Mouse (Mus musculus) heart, embryonic 12.5 days (tissue): ENCODE results near the gene Gdpd5. TPM values are rescaled to one million over a fixed set of nuclear protein-coding genes. Genes with fewer than 3 reads are reported as not detected.
"Not testable (repeated sequence)": the region's sequence is repeated elsewhere in the genome, so short reads cannot be mapped to it uniquely, and the experiment has no call there.

Source experiments
- ATAC-seq: fragments of 200-750 bp; cut with Nextera tagmentation; 2 replicates; pipeline ENCODE4 v1.8.0; 2017; ENCODE audit warnings: moderate TSS enrichment, moderate library complexity; ENCODE audit not compliant: insufficient number of reproducible peaks, low FRiP score
- H3K27ac ChIP-seq: fragments of 300-500 bp; sonication (generic); 2 replicates; pipeline ENCODE4 v1.5.1; 2016; ENCODE audit warnings: mild to moderate bottlenecking, moderate library complexity; ENCODE audit not compliant: poor library complexity, severe bottlenecking
- H3K27me3 ChIP-seq: fragments of 300-500 bp; sonication (generic); replicated peaks from 2 replicates; pipeline ENCODE4 v1.6.1; 2016; ENCODE audit warnings: mild to moderate bottlenecking, moderate library complexity
- H3K36me3 ChIP-seq: fragments of 300-500 bp; sonication (generic); 2 replicates; pipeline ENCODE4 v1.6.1; 2016; ENCODE audit warnings: mild to moderate bottlenecking, moderate library complexity
- H3K4me1 ChIP-seq: fragments of 300-500 bp; sonication (generic); replicated peaks from 2 replicates; pipeline ENCODE4 v1.6.1; 2016; ENCODE audit warnings: mild to moderate bottlenecking
- H3K4me2 ChIP-seq: fragments of 300-500 bp; sonication (generic); 2 replicates; pipeline ENCODE4 v1.6.1; 2016; ENCODE audit warnings: mild to moderate bottlenecking, moderate library complexity
- H3K4me3 ChIP-seq: fragments of 300-500 bp; sonication (generic); 2 replicates; pipeline ENCODE4 v1.5.1; 2016; ENCODE audit warnings: mild to moderate bottlenecking
- H3K9ac ChIP-seq: fragments of 300-500 bp; sonication (generic); 2 replicates; pipeline ENCODE4 v1.6.1; 2016; ENCODE audit warnings: mild to moderate bottlenecking, moderate library complexity
- H3K9me3 ChIP-seq: fragments of 300-500 bp; sonication (generic); replicated peaks from 2 replicates; pipeline ENCODE4 v1.6.1; 2016; ENCODE audit warnings: mild to moderate bottlenecking, moderate library complexity
- WGBS: fragments of 180-500 bp; shearing (Covaris S2); methylation state at CpG from one replicate; pipeline ENCODE4 v1.1.7; 2016; 5-methylcytosine and 5-hydroxymethylcytosine counted together
- polyA plus RNA-seq: library from polyadenylated mRNA; unstranded; fragments of >200 nt; fragmentation: Nextera tagmentation; extraction: Ambion mirVana; gene quantifications from 2 replicates; pipeline ENCODE4 v1.2.1, GENCODE M21; 2016

Gdpd5 gene
- polyA plus RNA-seq, 1 experiment from 2014 or later: 28.8 TPM

GRCm38 (mm10) chr7:99482637-99483036 lies 101.4 kb downstream of the Gdpd5 start:
- WGBS: 0% methylated on average over 6 of the region's 6 CpGs
- peak overlapping the region; percentile 89 for H3K9ac ChIP-seq
- peaks cover 42% of the 10 kb centered on the region for H3K4me1 ChIP-seq
- ATAC-seq: no peak
- H3K4me2 ChIP-seq: peak overlapping the region; percentile 96
- H3K4me3 ChIP-seq: peak overlapping the region; percentile 75
- peaks cover 48% of the 10 kb centered on the region for H3K36me3 ChIP-seq
- peak overlapping the region; percentile 83 for H3K27ac ChIP-seq
- H3K27me3 ChIP-seq: no peaks in the 10 kb centered on the region
- H3K9me3 ChIP-seq: no peaks in the 10 kb centered on the region

DNA sequence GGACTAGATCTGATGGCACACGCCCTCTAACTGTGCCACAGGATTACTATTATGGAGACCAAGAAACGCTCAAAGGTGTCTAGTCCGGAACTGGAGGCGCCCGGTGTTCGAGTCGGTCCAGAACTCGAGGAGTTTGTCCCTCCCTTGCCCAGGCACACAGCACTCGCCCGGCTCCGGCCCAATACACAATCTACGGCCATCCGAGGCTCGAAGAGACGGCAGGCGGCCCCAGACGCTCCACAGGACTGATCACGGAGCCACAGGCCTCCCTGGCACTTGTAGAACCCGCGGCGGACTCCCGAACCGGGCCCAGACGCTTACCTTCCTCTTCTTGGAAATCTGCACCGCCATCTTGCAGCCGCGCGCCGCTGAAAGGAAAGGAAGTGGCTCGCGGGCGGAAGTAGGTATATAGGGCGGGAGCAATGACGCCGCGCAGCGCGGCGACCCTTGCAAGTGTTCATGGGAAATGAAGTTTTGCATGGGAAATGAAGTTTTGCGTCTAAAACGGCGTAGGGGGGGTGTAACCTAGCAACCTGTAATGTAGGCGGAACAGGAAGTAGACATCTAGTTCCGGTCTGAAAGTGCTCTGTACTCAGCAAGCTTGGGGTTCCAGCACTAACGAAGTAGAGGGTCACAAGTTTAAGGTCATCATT lies 102.2 kb downstream of the Gdpd5 start, which contains the start of gene Rps3:
Gene Rps3 (minus strand): TSS at position 468 of the 653 bp plus-strand sequence.
- no peaks in the 10 kb centered on the region for H3K27me3 ChIP-seq
- H3K36me3 ChIP-seq: peaks cover 41% of the 10 kb centered on the region
- under 1% methylated on average over 45 of the region's 45 CpGs for WGBS
- no peaks in the 10 kb centered on the region for H3K9me3 ChIP-seq
- peak; percentile 96 for ATAC-seq
- H3K4me3 ChIP-seq: peak within 1 kb of the TSS; percentile 75
- H3K27ac ChIP-seq: peak within 1 kb of the TSS; percentile 83
- H3K9ac ChIP-seq: peak within 1 kb of the TSS; percentile 89
- peak within 1 kb of the TSS; percentile 96 for H3K4me2 ChIP-seq
- H3K4me1 ChIP-seq: peaks cover 42% of the 10 kb centered on the region

DNA sequence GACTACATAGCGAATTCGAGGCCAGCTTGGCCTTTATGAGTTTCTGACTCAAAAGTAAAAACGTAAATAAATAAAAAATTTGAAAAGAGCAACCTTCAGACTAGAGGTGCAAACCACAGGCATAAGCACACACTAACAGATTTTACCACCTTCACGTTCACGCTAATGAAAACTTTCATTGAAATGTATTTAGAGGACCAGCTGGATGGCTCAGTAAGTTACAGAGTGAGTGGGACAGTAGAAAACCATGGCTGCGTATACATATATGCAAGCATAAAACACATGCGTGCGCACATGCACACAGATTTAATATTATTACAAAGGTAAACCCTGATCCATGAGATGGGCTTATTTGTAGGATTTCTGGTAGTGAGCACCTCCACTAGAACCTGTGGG lies 102.7 kb downstream of the Gdpd5 start:
- H3K4me3 ChIP-seq: peak overlapping the region; percentile 75; the same call in 1 of the 2 replicates
- H3K4me1 ChIP-seq: peaks cover 41% of the 10 kb centered on the region
- H3K27me3 ChIP-seq: no peaks in the 10 kb centered on the region
- peaks cover 35% of the 10 kb centered on the region for H3K36me3 ChIP-seq
- peak overlapping the region; percentile 10 for H3K27ac ChIP-seq
- peak overlapping the region; percentile 51 for H3K4me2 ChIP-seq
- no peak overlapping the region for H3K9ac ChIP-seq
- WGBS: 41% methylated on average over 8 of the region's 8 CpGs
- no peak for ATAC-seq
- H3K9me3 ChIP-seq: no peaks in the 10 kb centered on the region

DNA sequence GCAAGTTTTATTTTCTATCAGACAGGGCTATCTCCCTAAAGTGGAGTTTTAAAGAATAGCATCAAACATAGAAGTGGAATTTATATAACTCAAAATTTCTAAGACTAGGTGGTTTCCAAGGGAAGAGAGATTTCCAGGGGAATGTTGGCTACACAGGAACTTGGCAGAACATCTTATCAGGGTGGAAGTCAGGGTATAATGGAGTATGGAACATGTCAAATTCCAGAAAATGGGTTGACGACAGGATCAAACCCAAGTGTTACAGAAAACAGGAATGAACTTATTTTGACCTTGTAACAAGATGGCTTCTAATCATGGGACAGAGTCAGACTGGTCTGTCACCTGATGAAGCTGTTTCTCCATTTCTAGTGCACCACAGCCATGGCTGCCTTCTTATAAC lies 103.5 kb downstream of the Gdpd5 start:
- H3K27ac ChIP-seq: peak overlapping the region; percentile 8; the same call in 1 of the 2 replicates
- 63% methylated on average over 1 of the region's 1 CpGs for WGBS
- H3K9me3 ChIP-seq: no peaks in the 10 kb centered on the region
- H3K4me2 ChIP-seq: no peak overlapping the region
- H3K36me3 ChIP-seq: peaks cover 28% of the 10 kb centered on the region
- H3K27me3 ChIP-seq: no peaks in the 10 kb centered on the region
- H3K4me1 ChIP-seq: peaks cover 39% of the 10 kb centered on the region
- no peak overlapping the region for H3K4me3 ChIP-seq
- ATAC-seq: no peak
- H3K9ac ChIP-seq: no peak overlapping the region

DNA sequence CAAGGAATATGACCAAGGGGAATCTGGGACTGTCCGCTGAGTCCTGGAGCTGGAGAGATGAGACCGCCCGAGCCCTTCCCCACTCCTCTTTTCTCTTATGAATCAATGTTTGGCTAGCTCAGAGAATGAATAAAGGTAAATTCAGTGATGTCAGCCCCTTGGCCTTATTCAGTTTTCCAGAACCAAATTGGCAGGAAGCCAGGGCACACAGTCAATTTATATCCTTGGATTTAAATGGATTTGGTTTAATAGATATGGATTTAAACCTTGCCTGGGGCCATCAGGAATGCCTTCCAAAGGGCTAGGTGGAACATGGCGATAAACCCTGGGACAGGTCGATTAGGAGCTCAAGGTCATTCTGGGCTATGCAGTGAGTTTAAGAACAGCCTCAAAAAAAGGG lies 108.5 kb downstream of the Gdpd5 start:
- ATAC-seq: no peak
- H3K4me1 ChIP-seq: 0 out of 2 replicates have a peak, but pooled peaks cover 4% of the 10 kb centered on the region
- 79% methylated on average over 5 of the region's 5 CpGs for WGBS
- H3K4me3 ChIP-seq: no peak overlapping the region
- no peak overlapping the region for H3K4me2 ChIP-seq
- H3K9ac ChIP-seq: no peak overlapping the region
- H3K36me3 ChIP-seq: no peaks in the 10 kb centered on the region
- H3K27me3 ChIP-seq: no peaks in the 10 kb centered on the region
- peaks cover 8% of the 10 kb centered on the region for H3K9me3 ChIP-seq
- no peak overlapping the region for H3K27ac ChIP-seq

DNA sequence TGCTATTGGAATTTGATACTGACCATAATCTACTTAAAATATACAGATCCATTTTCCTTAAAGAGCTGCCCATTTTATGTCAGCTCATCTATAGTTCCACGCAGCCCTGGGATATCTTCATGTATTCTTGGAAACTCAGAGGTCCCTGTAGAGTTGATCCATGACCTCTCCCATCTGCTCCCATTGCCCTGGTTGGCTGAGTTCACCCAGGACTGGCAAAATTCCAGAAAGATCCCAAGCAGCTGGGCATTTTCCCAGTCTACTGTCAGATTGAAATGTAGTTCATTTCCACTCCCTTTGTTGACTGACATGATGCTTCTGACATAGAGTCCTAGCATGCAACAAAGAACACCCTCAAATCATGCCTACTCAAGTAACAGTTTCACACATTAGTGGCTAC lies 117.9 kb downstream of the Gdpd5 start:
- H3K4me3 ChIP-seq: no peak overlapping the region
- H3K4me1 ChIP-seq: peaks cover 3% of the 10 kb centered on the region
- no peak overlapping the region for H3K27ac ChIP-seq
- H3K4me2 ChIP-seq: no peak overlapping the region
- H3K36me3 ChIP-seq: no peaks in the 10 kb centered on the region
- no peak for ATAC-seq
- 60% methylated on average over 1 of the region's 1 CpGs for whole genome bisulfite sequencing
- no peaks in the 10 kb centered on the region for H3K9me3 ChIP-seq
- H3K9ac ChIP-seq: no peak overlapping the region
- H3K27me3 ChIP-seq: no peaks in the 10 kb centered on the region

- Histone ChIP-seq H3K4me3 (no peak overlapping the region), H3K36me3 (no peaks in the 10 kb centered on the region), H3K9ac (no peak overlapping the region), H3K4me2 (no peak overlapping the region), H3K27ac (no peak overlapping the region), H3K9me3 (no peaks in the 10 kb centered on the region), H3K27me3 (no peaks in the 10 kb centered on the region), H3K4me1 (peaks cover 3% of the 10 kb centered on the region)
- ATAC-seq: peak; percentile 81
- WGBS: 3% methylated on average over 8 of the region's 8 CpGs
Observed at GRCm38 (mm10) chr7:99500201-99500600, 119.0 kb downstream of the Gdpd5 start.

- no peaks in the 10 kb centered on the region for H3K27me3 ChIP-seq
- no peak overlapping the region for H3K4me2 ChIP-seq
- no peak overlapping the region for H3K4me3 ChIP-seq
- 18% methylated on average over 5 of the region's 5 CpGs for WGBS
- no peaks in the 10 kb centered on the region for H3K36me3 ChIP-seq
- H3K9ac ChIP-seq: no peak overlapping the region
- peaks cover 3% of the 10 kb centered on the region for H3K4me1 ChIP-seq
- ATAC-seq: peak; percentile 69
- 0 out of 2 replicates have a peak overlapping the region, but pooled peaks have one; percentile 32 for H3K27ac ChIP-seq
- no peaks in the 10 kb centered on the region for H3K9me3 ChIP-seq
Observed at GRCm38 (mm10) chr7:99500655-99501054, 119.4 kb downstream of the Gdpd5 start.

DNA sequence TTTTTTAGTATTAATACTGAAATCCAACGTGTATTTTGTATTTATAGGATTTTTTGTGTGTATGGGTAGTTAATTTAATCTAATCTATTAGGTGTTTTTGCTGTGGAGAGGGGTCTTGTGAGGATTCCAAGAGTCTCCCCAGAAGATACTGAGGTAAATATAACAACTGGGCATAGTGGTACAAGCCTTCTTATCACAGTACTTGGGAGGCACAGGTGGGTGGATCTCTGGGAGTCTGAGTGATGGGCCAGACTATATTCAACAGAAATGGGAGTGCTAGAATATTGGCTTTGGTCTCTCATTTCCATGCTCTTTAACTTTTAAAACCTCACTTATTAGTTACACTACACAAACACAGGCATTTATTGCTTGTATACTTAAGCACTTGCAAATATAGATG lies 119.9 kb downstream of the Gdpd5 start:
- WGBS: 36% methylated on average over 1 of the region's 1 CpGs
- Histone ChIP-seq H3K4me2 (no peak overlapping the region), H3K4me3 (no peak overlapping the region), H3K9me3 (no peaks in the 10 kb centered on the region), H3K9ac (no peak overlapping the region), H3K27me3 (no peaks in the 10 kb centered on the region), H3K36me3 (no peaks in the 10 kb centered on the region), H3K27ac (no peak overlapping the region), H3K4me1 (peaks cover 3% of the 10 kb centered on the region)
- ATAC-seq: no peak

GRCm38 (mm10) chr7:99504556-99504955 lies 123.3 kb downstream of the Gdpd5 start:
- ATAC-seq: no peak
- H3K4me2 ChIP-seq: no peak overlapping the region
- H3K27ac ChIP-seq: no peak overlapping the region
- H3K9ac ChIP-seq: no peak overlapping the region
- H3K4me3 ChIP-seq: no peak overlapping the region
- no peaks in the 10 kb centered on the region for H3K36me3 ChIP-seq
- H3K4me1 ChIP-seq: peaks cover 3% of the 10 kb centered on the region
- peaks cover 9% of the 10 kb centered on the region; the same call in 1 of the 2 replicates for H3K9me3 ChIP-seq
- H3K27me3 ChIP-seq: no peaks in the 10 kb centered on the region

DNA sequence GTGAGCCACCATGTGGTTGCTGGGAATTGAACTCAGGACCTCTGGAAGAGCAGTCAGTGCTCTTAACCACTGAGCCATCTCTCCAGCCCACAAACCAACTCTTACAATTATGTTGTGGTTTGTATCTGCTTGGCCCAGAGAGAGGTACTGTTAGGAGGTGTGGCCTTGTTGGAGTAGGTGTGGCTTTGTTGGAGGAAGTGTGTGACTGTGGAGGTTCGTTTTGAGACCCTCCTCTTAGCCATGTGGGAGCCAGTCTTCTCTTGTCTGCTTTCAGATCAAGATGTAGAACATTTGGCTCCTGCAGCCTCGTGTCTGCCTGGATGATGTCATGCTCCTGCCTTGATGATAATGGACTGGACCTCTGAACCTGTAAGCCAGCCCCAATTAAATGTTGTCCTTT lies 127.0 kb downstream of the Gdpd5 start:
- H3K4me2 ChIP-seq, H3K9ac ChIP-seq, ATAC-seq, H3K36me3 ChIP-seq, H3K27ac ChIP-seq, H3K27me3 ChIP-seq, H3K4me3 ChIP-seq, H3K9me3 ChIP-seq, H3K4me1 ChIP-seq: not testable (repeated sequence)
- 15% methylated on average over 2 of the region's 2 CpGs for WGBS

DNA sequence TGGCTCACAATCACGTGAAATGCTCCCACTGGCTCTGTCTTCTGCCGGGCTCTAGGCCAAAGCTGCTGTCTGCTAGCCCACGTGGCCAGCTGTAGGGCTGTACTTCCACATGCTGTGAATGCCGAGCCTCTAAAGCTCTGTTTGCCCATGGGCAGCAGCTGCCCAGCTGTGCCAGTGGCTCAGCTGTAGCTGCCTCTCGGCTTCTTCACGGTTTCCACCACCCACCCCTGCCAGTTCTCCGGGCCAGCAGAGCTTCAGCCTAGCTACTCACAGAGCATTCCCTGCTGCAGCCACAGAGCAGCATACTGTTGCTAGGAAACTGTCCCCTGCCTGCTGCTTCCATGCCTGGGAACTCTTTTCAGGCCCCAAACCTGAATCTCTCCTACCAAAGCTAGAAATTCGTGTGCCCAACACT lies 128.9 kb downstream of the Gdpd5 start:
- WGBS: 7% methylated on average over 8 of the region's 8 CpGs
- Histone ChIP-seq H3K9ac (peak overlapping the region; percentile 9; the same call in 1 of the 2 replicates), H3K27ac (no peak overlapping the region), H3K4me1 (peaks cover 8% of the 10 kb centered on the region), H3K9me3 (peaks cover 9% of the 10 kb centered on the region; the same call in 1 of the 2 replicates), H3K27me3 (no peaks in the 10 kb centered on the region), H3K4me2 (peak overlapping the region; percentile 47), H3K4me3 (no peak overlapping the region), H3K36me3 (no peaks in the 10 kb centered on the region)
- no peak for ATAC-seq
